Mouse (Mus musculus): ENCODE data around the gene Cd59b.

DNA sequence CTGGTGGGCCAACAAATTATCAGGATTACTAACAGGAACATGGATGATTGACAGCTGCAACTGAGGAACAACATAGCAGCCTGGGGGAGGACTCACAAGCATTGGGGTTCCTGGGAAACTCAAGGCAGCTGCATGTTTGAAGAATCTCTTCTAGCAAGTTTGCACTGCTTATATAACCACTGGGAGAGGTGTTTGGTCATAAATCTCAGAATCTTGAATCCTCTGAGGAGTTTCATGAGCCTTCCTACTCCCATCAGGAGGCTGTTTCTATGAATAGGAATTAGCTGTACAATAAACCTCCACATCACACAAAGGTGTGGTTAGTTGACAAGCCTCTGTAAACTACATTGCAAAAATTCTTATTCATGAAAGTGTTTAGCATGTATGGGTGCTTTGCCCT is 7.0 kb upstream of the Cd59b start:
- TF ChIP-seq E2F4 (IDR thresholded peaks at IDR 0.05; ENCODE audit: insufficient read depth) (no peak), POLR2A (IDR thresholded peaks at IDR 0.05; ENCODE audit: insufficient read length, low read depth) (no peak), MAX (IDR thresholded peaks at IDR 0.05; ENCODE audit: low read depth) (no peak), REST (IDR thresholded peaks at IDR 0.05; ENCODE audit: insufficient read depth, insufficient read length) (no peak), POLR2AphosphoS2 (IDR thresholded peaks at IDR 0.05; ENCODE audit: insufficient read length, low read depth) (no peak), USF1 (IDR thresholded peaks at IDR 0.05; ENCODE audit: low read depth) (no peak), CEBPB (IDR thresholded peaks at IDR 0.05; ENCODE audit: insufficient read depth, poor library complexity, severe bottlenecking) (no peak), MYOD1 (IDR thresholded peaks at IDR 0.05; ENCODE audit: control insufficient read depth in 1 of 3, insufficient read length in 2 of 3, low read depth in 2 of 3) (peak in 1 of 3 experiments; percentile 20)

All from myocyte (in vitro differentiated cells).